Mouse (Mus musculus): ENCODE data around the gene Lman2. TPM values are rescaled to one million over a fixed set of nuclear protein-coding genes. Genes with fewer than 3 reads are reported as not detected.

Lman2 gene
- polyA plus RNA-seq (2015; fragmentation: Nextera tagmentation; extraction: Ambion mirVana), result 56.7 and 58.0 TPM in 2 replicates

- peaks cover 31% of the 10 kb centered on the region for H3K4me1 ChIP-seq
- peaks cover 10% of the 10 kb centered on the region; the same call in 1 of the 2 replicates for H3K27me3 ChIP-seq
- WGBS, result under 1% methylated on average over 35 of the region's 35 CpGs
- peak within 1 kb of the TSS; percentile 76 for H3K9ac ChIP-seq (replicated peaks)
- peak; percentile 99 for ATAC-seq (replicated peaks)
- peaks cover 17% of the 10 kb centered on the region for H3K36me3 ChIP-seq
- peak within 1 kb of the TSS; percentile 78 for H3K4me2 ChIP-seq (replicated peaks)
- H3K27ac ChIP-seq (replicated peaks), result peak within 1 kb of the TSS; percentile 80
- no peaks in the 10 kb centered on the region for H3K9me3 ChIP-seq
- H3K4me3 ChIP-seq, result peak within 1 kb of the TSS; percentile 67
Observed at GRCm38 (mm10) chr13:55362453-55363060, at the start of gene Lman2. TSS of gene Lman2 (minus strand) at chr13:55362783.

GRCm38 (mm10) chr13:55411826-55412225, 49.2 kb upstream of the Lman2 start:
- no peaks in the 10 kb centered on the region for H3K36me3 ChIP-seq
- no peaks in the 10 kb centered on the region for H3K9me3 ChIP-seq
- no peak for ATAC-seq (replicated peaks)
- H3K27me3 ChIP-seq, result no peaks in the 10 kb centered on the region
- H3K27ac ChIP-seq (replicated peaks), result no peak overlapping the region
- WGBS, result 79% methylated on average over 7 of the region's 7 CpGs
- no peak overlapping the region for H3K4me2 ChIP-seq (replicated peaks)
- no peak overlapping the region for H3K4me3 ChIP-seq
- H3K4me1 ChIP-seq, result peaks cover 8% of the 10 kb centered on the region
- H3K9ac ChIP-seq (replicated peaks), result no peak overlapping the region

DNA sequence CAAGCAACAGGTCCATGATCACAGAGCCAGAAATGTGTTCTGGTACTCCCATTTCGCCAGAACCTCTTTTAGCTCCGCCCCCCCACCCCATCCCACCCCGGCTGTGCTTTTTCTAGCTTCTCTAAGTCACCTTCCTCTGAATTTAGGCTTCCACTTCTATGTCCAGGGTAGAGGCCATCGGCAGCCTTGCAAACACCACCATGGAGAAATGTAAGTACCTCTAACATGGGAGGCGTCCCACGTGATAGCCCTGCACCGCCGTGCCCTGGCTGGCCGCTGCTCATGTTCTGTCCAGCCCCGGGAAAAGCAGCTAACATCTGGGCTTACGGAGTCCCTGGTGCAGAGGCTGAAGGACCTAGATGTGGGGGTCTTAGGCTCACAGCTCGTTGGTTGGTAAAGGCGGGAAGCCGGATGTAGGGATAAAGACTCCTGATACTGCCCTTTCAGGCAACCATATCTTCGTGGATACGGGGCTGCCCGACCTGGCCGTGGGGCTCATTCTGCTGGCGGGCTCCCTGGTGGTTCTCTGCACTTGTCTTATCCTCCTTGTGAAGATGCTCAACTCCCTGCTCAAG, 46.0 kb upstream of the Lman2 start:
- H3K27me3 ChIP-seq, result no peaks in the 10 kb centered on the region
- H3K4me2 ChIP-seq (replicated peaks), result no peak overlapping the region
- H3K9ac ChIP-seq (replicated peaks), result no peak overlapping the region
- ATAC-seq (replicated peaks), result no peak
- no peak overlapping the region for H3K4me3 ChIP-seq
- peaks cover 15% of the 10 kb centered on the region for H3K4me1 ChIP-seq
- no peaks in the 10 kb centered on the region for H3K36me3 ChIP-seq
- WGBS, result 88% methylated on average over 19 of the region's 19 CpGs
- no peaks in the 10 kb centered on the region for H3K9me3 ChIP-seq
- no peak overlapping the region for H3K27ac ChIP-seq (replicated peaks)

DNA sequence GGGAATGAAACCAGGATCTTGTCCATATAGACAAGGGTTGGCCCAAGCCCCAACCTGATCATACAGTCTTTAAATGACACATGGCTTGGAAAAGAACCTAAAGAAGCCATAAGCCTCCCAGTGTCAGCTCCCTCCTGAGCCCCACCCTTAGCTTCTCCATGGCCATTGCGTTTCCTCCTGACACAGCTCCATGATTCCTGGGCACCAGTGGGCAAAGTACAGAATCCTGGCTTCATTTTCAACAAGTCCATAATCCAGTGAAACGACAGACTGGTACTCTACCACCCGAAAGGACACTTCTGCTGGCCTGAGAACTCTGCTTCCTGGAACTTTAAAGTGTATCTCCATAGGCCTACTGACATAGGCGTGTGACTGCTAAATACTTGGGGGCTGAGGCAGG, 44.8 kb upstream of the Lman2 start:
- Histone ChIP-seq H3K9ac (replicated peaks) (no peak overlapping the region), H3K4me1 (peaks cover 18% of the 10 kb centered on the region), H3K27ac (replicated peaks) (no peak overlapping the region), H3K36me3 (no peaks in the 10 kb centered on the region), H3K4me3 (no peak overlapping the region), H3K4me2 (replicated peaks) (no peak overlapping the region), H3K27me3 (no peaks in the 10 kb centered on the region), H3K9me3 (no peaks in the 10 kb centered on the region)
- 88% methylated on average over 4 of the region's 4 CpGs for WGBS
- ATAC-seq (replicated peaks), result no peak

GRCm38 (mm10) chr13:55405783-55406390, 43.3 kb upstream of the Lman2 start:
- Histone ChIP-seq H3K9me3 (no peaks in the 10 kb centered on the region), H3K4me2 (replicated peaks) (0 out of 2 replicates have a peak overlapping the region, but pooled peaks have one; percentile 9), H3K27ac (replicated peaks) (peak overlapping the region; percentile 71), H3K27me3 (no peaks in the 10 kb centered on the region), H3K4me3 (no peak overlapping the region), H3K9ac (replicated peaks) (0 out of 2 replicates have a peak overlapping the region, but pooled peaks have one; percentile 2), H3K36me3 (no peaks in the 10 kb centered on the region), H3K4me1 (peaks cover 18% of the 10 kb centered on the region)
- peak; percentile 75 for ATAC-seq (replicated peaks)
- WGBS, result 52% methylated on average over 13 of the region's 13 CpGs

DNA sequence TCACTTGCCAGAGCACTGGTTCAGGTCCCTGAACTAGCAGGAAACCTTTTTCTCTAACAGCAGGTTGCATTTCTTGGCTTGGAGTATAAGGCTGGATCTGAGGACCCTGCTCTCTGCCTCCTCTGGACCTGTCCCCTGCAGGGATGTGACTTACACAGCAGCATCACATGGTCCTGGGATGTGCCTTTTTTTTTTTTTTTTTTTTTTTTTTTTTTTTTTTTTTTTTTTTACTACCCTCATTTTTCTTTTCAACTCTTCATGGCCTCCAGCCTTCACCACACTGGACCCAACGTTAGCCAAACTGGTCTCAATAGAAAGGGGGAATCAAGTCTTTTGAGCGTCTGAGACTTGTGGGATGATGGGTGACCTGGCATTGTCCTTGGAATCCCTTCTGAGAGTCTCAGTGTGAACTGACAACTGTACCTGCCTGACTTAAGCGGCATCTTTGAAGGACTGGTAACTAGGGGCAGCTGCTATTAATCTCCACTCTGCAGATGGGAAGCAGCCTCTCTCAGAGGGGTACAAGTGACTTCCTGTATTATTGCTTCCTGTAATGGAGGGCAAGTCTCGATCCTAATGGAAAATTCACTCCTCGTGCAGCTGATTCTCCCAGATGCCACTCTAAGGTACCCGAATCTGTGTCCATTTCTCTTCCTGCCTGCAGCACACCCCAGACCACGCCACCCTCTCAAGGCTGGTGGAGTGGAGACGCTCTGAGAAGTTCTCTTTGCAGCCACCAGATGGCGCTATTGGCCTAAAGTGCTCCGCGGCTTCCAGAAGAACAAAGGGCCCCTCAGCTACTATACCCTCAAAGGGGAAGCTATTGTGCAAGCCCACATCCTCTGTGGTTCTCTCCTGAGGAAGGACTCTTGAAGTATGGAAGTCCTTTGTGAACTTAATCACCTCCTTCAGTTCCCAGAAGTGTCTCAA, 42.5 kb upstream of the Lman2 start:
- Histone ChIP-seq H3K4me1 (peaks cover 18% of the 10 kb centered on the region), H3K4me2 (replicated peaks) (peak overlapping the region; percentile 9; the same call in 1 of the 2 replicates), H3K4me3 (no peak overlapping the region), H3K9me3 (no peaks in the 10 kb centered on the region), H3K36me3 (no peaks in the 10 kb centered on the region), H3K27me3 (no peaks in the 10 kb centered on the region), H3K27ac (replicated peaks) (peak overlapping the region; percentile 71), H3K9ac (replicated peaks) (0 out of 2 replicates have a peak overlapping the region, but pooled peaks have one; percentile 2)
- 13% methylated on average over 11 of the region's 11 CpGs for WGBS
- ATAC-seq (replicated peaks), result peak; percentile 93

DNA sequence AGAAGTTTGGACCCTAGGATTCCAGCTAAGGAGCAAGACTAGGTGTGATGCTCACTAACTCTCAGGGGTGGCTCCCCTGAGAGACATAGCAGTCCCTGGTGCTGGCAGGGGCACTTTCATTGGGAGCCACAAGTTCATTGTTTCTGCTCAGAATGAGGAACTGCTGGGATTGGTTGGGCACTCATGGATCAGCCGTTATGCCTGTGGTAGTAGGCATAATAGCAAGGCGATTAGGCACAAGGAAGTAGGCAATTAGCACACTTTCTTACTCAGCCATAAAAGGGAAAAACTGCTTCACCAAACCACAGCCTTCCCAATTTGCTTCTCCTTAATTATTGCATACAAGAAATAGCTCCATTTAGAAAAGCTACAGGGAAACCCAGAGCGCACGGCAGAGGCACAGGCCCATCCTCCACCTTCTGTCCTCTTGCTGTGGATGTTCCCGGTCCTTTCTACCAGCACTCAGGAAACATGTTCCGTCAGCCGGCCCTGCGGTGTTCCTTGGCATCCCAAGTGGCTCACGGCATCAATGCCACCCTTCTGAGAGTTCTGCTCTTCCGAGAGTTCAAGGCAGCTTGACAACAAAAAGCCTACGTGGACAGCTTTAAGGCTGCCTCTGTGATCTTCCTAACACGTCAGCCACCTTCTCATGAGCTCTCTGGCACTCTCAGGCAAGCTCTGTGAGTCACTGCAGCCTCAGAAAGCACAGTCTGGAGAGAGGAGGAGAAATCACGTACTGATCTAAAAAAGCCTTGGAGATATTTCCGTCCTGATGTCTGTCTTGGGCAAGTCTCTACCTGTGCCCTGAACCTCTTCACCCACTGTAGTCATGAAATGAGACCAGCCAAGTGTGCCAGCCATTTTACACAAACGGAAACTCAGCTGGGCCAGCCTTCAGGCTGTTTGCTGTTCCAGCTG, 41.6 kb upstream of the Lman2 start:
- Histone ChIP-seq H3K4me3 (no peak overlapping the region), H3K4me1 (peaks cover 18% of the 10 kb centered on the region), H3K4me2 (replicated peaks) (no peak overlapping the region), H3K27ac (replicated peaks) (no peak overlapping the region), H3K36me3 (no peaks in the 10 kb centered on the region), H3K9ac (replicated peaks) (no peak overlapping the region), H3K9me3 (no peaks in the 10 kb centered on the region), H3K27me3 (no peaks in the 10 kb centered on the region)
- ATAC-seq (replicated peaks), result no peak
- 43% methylated on average over 15 of the region's 15 CpGs for WGBS

DNA sequence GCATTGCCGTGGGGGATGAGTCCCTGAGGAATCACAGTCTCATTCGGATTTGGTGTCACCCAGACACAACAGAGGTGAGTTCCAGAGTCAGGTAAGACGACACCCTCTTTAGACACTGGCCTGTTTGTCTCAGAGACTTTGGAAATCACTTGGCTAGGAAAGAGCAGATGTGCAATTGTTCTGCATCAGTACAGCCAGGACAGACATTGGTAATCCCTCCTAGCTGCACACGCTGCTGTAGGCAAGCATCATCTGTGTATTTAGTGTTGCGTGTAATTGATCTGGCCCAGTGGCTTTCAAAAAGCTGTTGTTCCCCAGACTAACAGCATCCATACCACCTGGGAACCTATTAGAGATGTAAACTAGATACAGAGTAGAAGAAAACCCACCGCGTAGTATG, 40.7 kb upstream of the Lman2 start:
- no peak for ATAC-seq (replicated peaks)
- Histone ChIP-seq H3K4me2 (replicated peaks) (no peak overlapping the region), H3K27ac (replicated peaks) (no peak overlapping the region), H3K4me1 (peaks cover 18% of the 10 kb centered on the region), H3K9ac (replicated peaks) (no peak overlapping the region), H3K4me3 (no peak overlapping the region), H3K9me3 (no peaks in the 10 kb centered on the region), H3K27me3 (no peaks in the 10 kb centered on the region), H3K36me3 (no peaks in the 10 kb centered on the region)
- WGBS, result 70% methylated on average over 7 of the region's 7 CpGs

DNA sequence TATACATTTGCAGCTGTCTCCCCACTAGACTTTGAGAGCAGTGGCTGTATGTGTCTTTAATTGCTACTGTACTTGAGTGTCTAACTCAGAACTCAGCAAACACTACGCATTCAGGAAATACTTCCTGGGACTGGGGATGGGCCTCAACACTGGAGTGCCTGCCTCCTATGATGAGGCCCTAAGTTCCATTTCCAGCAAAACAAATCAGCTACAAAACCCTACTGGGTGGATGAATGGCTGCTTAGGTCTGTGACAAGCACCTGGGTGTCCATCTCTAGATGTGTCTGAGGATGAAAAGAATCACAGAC, 37.4 kb upstream of the Lman2 start:
- Histone ChIP-seq H3K9ac (replicated peaks) (no peak overlapping the region), H3K27me3 (no peaks in the 10 kb centered on the region), H3K9me3 (no peaks in the 10 kb centered on the region), H3K36me3 (no peaks in the 10 kb centered on the region), H3K4me3 (no peak overlapping the region), H3K27ac (replicated peaks) (no peak overlapping the region), H3K4me1 (peaks cover 11% of the 10 kb centered on the region), H3K4me2 (replicated peaks) (no peak overlapping the region)
- no peak for ATAC-seq (replicated peaks)
- WGBS, result 87% methylated on average over 1 of the region's 1 CpGs

DNA sequence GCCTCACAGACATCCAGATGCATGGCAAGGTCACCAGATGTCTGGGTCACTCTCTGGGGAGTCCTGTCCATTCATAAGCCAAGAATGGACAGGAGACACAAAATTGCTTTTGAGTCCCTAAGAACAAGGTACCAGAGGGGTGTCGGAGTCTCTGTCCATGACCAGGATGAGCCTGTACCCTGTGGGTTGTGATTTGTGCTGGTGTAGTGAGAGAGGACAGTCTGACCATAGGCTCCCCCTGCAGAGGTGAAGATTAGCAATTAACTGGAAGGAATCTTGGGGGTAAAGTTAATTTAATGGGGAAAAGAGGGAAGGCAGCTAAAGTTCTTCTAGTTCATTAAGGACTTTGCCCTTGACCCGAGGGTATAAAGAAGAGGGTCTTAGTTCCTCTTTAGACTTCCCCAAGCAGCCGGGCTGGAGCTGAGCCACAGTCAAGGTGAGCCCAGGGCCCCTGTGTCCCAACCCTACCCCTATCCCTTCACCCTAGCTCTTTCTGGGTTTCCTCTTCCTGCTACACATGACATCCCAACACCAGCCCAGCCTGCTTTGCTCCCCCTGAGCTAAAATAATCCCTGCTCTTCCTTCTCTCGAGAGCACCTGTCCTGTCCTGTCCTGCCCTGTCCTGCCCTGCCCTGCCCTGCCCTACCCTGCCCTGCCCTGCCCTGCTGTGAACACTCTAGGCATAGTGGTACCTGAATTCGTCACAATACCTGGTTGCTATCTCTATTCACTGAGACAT, 36.9 kb upstream of the Lman2 start:
- no peak overlapping the region for H3K27ac ChIP-seq (replicated peaks)
- H3K27me3 ChIP-seq, result no peaks in the 10 kb centered on the region
- no peaks in the 10 kb centered on the region for H3K9me3 ChIP-seq
- no peak overlapping the region for H3K9ac ChIP-seq (replicated peaks)
- H3K36me3 ChIP-seq, result no peaks in the 10 kb centered on the region
- 56% methylated on average over 5 of the region's 5 CpGs for WGBS
- peaks cover 11% of the 10 kb centered on the region for H3K4me1 ChIP-seq
- no peak overlapping the region for H3K4me3 ChIP-seq
- ATAC-seq (replicated peaks), result no peak
- H3K4me2 ChIP-seq (replicated peaks), result no peak overlapping the region

GRCm38 (mm10) chr13:55398088-55398487, 35.5 kb upstream of the Lman2 start, which contains the start of gene Slc34a1:
TSS of gene Slc34a1 (plus strand) at chr13:55398187.
- no peak within 1 kb of the TSS for H3K4me2 ChIP-seq (replicated peaks)
- H3K27me3 ChIP-seq, result no peaks in the 10 kb centered on the region
- H3K27ac ChIP-seq (replicated peaks), result no peak within 1 kb of the TSS
- H3K9me3 ChIP-seq, result no peaks in the 10 kb centered on the region
- WGBS, result 85% methylated on average over 1 of the region's 1 CpGs
- no peak within 1 kb of the TSS for H3K9ac ChIP-seq (replicated peaks)
- no peak within 1 kb of the TSS for H3K4me3 ChIP-seq
- ATAC-seq (replicated peaks), result no peak
- no peaks in the 10 kb centered on the region for H3K36me3 ChIP-seq
- H3K4me1 ChIP-seq, result no peaks in the 10 kb centered on the region

Data from forebrain, embryonic 15.5 days (tissue).